Mouse (Mus musculus): ENCODE results near the gene Ermap.

GRCm38 (mm10) chr4:119216667-119217066 is 26.9 kb upstream of the Ermap start:
- no peak for TF ChIP-seq CTCF (IDR thresholded peaks at IDR 0.05; ENCODE audit: extremely low read depth, insufficient read depth, low read length)
- TF ChIP-seq POLR2A (IDR thresholded peaks at IDR 0.05; ENCODE audit: extremely low read depth, insufficient read depth, low read length): no peak

All from cortical plate, adult 2 months (tissue).